Mouse (Mus musculus) G1E (cell line): ENCODE results near the gene Arhgap10. TPM values are rescaled to one million over a fixed set of nuclear protein-coding genes. Genes with fewer than 3 reads are reported as not detected.

ENCODE experiments used
- ATAC-seq: 2 replicates; pipeline ENCODE4 v1.8.0; 2016; ENCODE audit warnings: mild to moderate bottlenecking; ENCODE audit not compliant: insufficient number of reproducible peaks, poor library complexity, low FRiP score, severe bottlenecking; ENCODE audit errors: extremely low read depth
- DNase-seq: peaks from one replicate; pipeline ENCODE4 v3.0.0; 2012; ENCODE audit warnings: low spot score
- H3K27me3 ChIP-seq: 2 replicates; pipeline ENCODE4 v1.6.1; 2012; ENCODE audit warnings: mild to moderate bottlenecking, low read length, inconsistent platforms; ENCODE audit not compliant: insufficient read depth
- H3K36me3 ChIP-seq: replicated peaks from 2 replicates; pipeline ENCODE3; 2012; ENCODE audit warnings: mild to moderate bottlenecking, inconsistent platforms
- H3K4me1 ChIP-seq: 2 replicates; pipeline ENCODE4 v1.6.1; 2012; ENCODE audit warnings: low read depth, low read length, inconsistent platforms, mixed read lengths; ENCODE audit not compliant: insufficient read depth
- H3K4me3 ChIP-seq: 2 replicates; pipeline ENCODE4 v1.5.1; 2012; ENCODE audit warnings: low read depth, mild to moderate bottlenecking, inconsistent platforms, low read length, moderate library complexity, mixed read lengths
- H3K9me3 ChIP-seq: replicated peaks from 2 replicates; pipeline ENCODE4 v1.6.1; 2012; ENCODE audit warnings: inconsistent platforms
- CTCF ChIP-seq: IDR thresholded peaks from 2 replicates; pipeline ENCODE4 v1.5.1; 2012; ENCODE audit warnings: low read depth, low read length, inconsistent platforms, mixed read lengths
- GATA1 ChIP-seq: IDR thresholded peaks from 2 replicates; pipeline ENCODE4 v1.6.1; 2012; ENCODE audit warnings: borderline replicate concordance, low read length, inconsistent platforms, mixed read lengths
- GATA2 ChIP-seq: IDR thresholded peaks from 2 replicates; pipeline ENCODE4 v1.6.1; 2012; ENCODE audit warnings: low read depth, low read length, inconsistent platforms, borderline replicate concordance
- POLR2AphosphoS5 ChIP-seq: IDR thresholded peaks from 2 replicates; pipeline ENCODE4 v1.6.1; 2012; ENCODE audit warnings: low read depth, low read length, inconsistent platforms; ENCODE audit not compliant: insufficient replicate concordance
- TAL1 ChIP-seq: conservative IDR thresholded peaks from 2 replicates; pipeline ENCODE4 v1.6.1; 2012; ENCODE audit warnings: low read depth, low read length, inconsistent platforms, mixed read lengths
- polyA plus RNA-seq: library from polyadenylated mRNA; stranded (reverse); fragments of >175 nt; gene quantifications from 2 replicates; pipeline ENCODE4 v1.2.3, GENCODE M21; 2012
- total RNA-seq, 2 experiments: library from RNA; stranded (forward) in 1 of 2; stranded (reverse) in 1 of 2; fragments of 200-1000 nt in 1 of 2; fragments of >200 nt in 1 of 2; fragmentation: Nextera tagmentation in 1 of 2; gene quantifications; 2 replicates each; pipeline ENCODE4 v1.2.3; 2014 to 2017

The Arhgap10 gene
- total and polyA plus RNA-seq, 3 experiments, result 20.3 to 26.1 (median 22.7) TPM

DNA sequence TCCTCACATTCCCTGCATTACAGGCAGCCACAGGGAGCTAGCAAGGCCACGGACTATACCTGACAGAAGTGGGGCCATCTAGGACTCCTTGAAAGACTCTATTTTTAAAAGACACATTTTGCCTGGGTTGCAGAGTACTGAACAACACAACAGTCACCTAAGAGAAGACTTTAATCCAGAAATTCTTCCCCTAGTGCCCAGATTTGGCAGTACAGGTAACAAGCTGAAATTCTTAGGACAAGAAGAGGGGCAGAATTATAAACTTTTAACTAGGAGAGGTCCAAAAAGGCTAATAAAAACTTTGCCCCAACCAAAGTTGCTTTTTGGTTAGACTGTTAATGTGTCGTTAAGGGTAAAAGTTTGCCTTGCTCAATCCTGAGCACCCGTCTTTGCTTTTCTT, 174.4 kb downstream of the Arhgap10 start:
- Histone ChIP-seq H3K4me1 (no peaks in the 10 kb centered on the region), H3K27me3 (no peaks in the 10 kb centered on the region), H3K4me3 (no peak overlapping the region), H3K36me3 (peaks cover 64% of the 10 kb centered on the region), H3K9me3 (no peaks in the 10 kb centered on the region)
- ATAC-seq (no peak), DNase-seq (no peak)
- no peak for TF ChIP-seq TAL1
- no peak for TF ChIP-seq GATA2
- no peak for TF ChIP-seq CTCF
- no peak for TF ChIP-seq POLR2AphosphoS5
- no peak for TF ChIP-seq GATA1

DNA sequence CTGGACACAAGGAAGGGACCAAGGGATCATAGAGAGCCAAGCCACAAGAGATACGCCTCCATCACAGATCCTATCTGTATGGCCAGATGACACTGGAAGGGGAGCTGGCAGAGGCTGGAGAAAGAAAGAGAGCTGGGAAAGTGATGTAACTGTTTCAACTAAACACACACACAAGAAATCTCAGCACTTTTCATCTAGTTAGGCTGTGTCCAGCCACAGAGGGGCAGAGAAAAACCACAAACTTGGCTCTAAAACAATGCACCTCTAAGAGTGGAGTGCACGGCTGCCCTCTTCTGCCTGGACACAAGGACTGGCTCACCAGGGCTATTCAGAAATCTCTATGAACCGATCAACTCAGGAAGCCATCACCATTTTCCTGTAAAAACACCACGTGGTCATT, 175.6 kb downstream of the Arhgap10 start:
- H3K4me3 ChIP-seq, result no peak overlapping the region
- no peaks in the 10 kb centered on the region for H3K9me3 ChIP-seq
- H3K27me3 ChIP-seq, result no peaks in the 10 kb centered on the region
- no peak for ATAC-seq
- no peak for DNase-seq
- H3K36me3 ChIP-seq, result peaks cover 76% of the 10 kb centered on the region
- TF ChIP-seq GATA1 (no peak), POLR2AphosphoS5 (no peak), GATA2 (no peak), TAL1 (no peak), CTCF (no peak)
- H3K4me1 ChIP-seq, result no peaks in the 10 kb centered on the region

- Histone ChIP-seq H3K9me3 (no peaks in the 10 kb centered on the region), H3K4me3 (no peak overlapping the region), H3K27me3 (no peaks in the 10 kb centered on the region), H3K4me1 (no peaks in the 10 kb centered on the region), H3K36me3 (peaks cover 77% of the 10 kb centered on the region)
- no peak for DNase-seq
- ATAC-seq, result no peak
- TF ChIP-seq GATA1 (no peak), CTCF (no peak), GATA2 (no peak), TAL1 (no peak), POLR2AphosphoS5 (no peak)
Measured at GRCm38 (mm10) chr8:77341329-77341728, 176.4 kb downstream of the Arhgap10 start.

GRCm38 (mm10) chr8:77340046-77340747, 177.6 kb downstream of the Arhgap10 start:
- DNase-seq (no peak), ATAC-seq (no peak)
- H3K4me3 ChIP-seq, result no peak overlapping the region
- no peak for TF ChIP-seq TAL1
- TF ChIP-seq GATA2, result no peak
- TF ChIP-seq POLR2AphosphoS5, result no peak
- no peak for TF ChIP-seq CTCF
- no peak for TF ChIP-seq GATA1
- H3K9me3 ChIP-seq, result no peaks in the 10 kb centered on the region
- peaks cover 72% of the 10 kb centered on the region for H3K36me3 ChIP-seq
- H3K4me1 ChIP-seq, result no peaks in the 10 kb centered on the region
- H3K27me3 ChIP-seq, result no peaks in the 10 kb centered on the region

DNA sequence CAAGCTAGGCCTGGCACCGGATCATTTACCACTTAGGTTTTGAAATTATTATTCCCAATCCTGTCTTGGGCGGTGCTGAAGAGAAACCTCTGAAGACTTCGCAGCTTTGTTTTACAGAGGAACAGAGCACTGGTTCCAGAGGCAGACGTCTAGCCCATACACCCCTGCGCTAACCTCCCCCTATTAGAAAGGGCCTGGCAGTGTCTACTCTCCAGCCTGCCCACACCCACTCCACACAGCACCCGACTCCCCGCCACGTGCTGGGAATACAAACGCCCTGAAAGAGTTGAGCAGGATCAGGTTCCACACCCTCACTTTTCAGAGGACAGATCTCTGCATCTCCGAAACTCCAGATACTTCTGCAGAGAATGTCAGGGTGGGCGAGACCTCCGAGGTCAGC, 180.5 kb downstream of the Arhgap10 start:
- no peak for TF ChIP-seq TAL1
- TF ChIP-seq CTCF, result no peak
- no peak for TF ChIP-seq GATA2
- TF ChIP-seq GATA1, result no peak
- no peak for TF ChIP-seq POLR2AphosphoS5
- no peak for ATAC-seq
- no peaks in the 10 kb centered on the region for H3K4me1 ChIP-seq
- no peak for DNase-seq
- H3K27me3 ChIP-seq, result no peaks in the 10 kb centered on the region
- no peak overlapping the region for H3K4me3 ChIP-seq
- H3K9me3 ChIP-seq, result no peaks in the 10 kb centered on the region
- peaks cover 64% of the 10 kb centered on the region for H3K36me3 ChIP-seq

- Histone ChIP-seq H3K27me3 (no peaks in the 10 kb centered on the region), H3K36me3 (peaks cover 48% of the 10 kb centered on the region), H3K4me3 (no peak overlapping the region), H3K9me3 (no peaks in the 10 kb centered on the region), H3K4me1 (no peaks in the 10 kb centered on the region; the same call in 1 of the 2 replicates)
- ATAC-seq, result no peak
- TF ChIP-seq GATA2 (no peak), POLR2AphosphoS5 (no peak)
- no peak for DNase-seq
Measured at GRCm38 (mm10) chr8:77331180-77331579, 186.6 kb downstream of the Arhgap10 start.
